Mouse (Mus musculus) cerebellum, adult 8-10 months (tissue): ENCODE data around the gene Cltb.
A peak's percentile ranks its signal among the peaks of the same experiment; 100 is the strongest.

Experiments used
- DNase-seq: peaks from one replicate; pipeline ENCODE4 v3.0.0; 2022

The Cltb gene

GRCm38 (mm10) chr13:54560608-54561007, 50.5 kb downstream of the Cltb start:
- no peak for DNase-seq

- no peak for DNase-seq
Measured at GRCm38 (mm10) chr13:54559656-54560055, 51.5 kb downstream of the Cltb start.

GRCm38 (mm10) chr13:54557652-54558051, 53.5 kb downstream of the Cltb start:
- DNase-seq: no peak

- peak; percentile 94 for DNase-seq
Measured at GRCm38 (mm10) chr13:54556796-54557195, 54.3 kb downstream of the Cltb start.

GRCm38 (mm10) chr13:54556176-54556575, 55.0 kb downstream of the Cltb start:
- no peak for DNase-seq

- no peak for DNase-seq
Measured at GRCm38 (mm10) chr13:54548036-54548435, 63.1 kb downstream of the Cltb start.
